Mouse (Mus musculus): ENCODE measurements around the gene Zfp712. TPM values are rescaled to one million over a fixed set of nuclear protein-coding genes. Genes with fewer than 3 reads are reported as not detected.

Zfp712 gene
- polyA plus RNA-seq, 1 experiment from 2014 or later: 2.1 TPM

GRCm38 (mm10) chr13:67060161-67060785, 697 bp downstream of the Zfp712 start:
- Histone ChIP-seq H3K4me3 (peak overlapping the region; percentile 75), H3K4me1 (peaks cover 8% of the 10 kb centered on the region; the same call in 1 of the 2 replicates), H3K36me3 (no peaks in the 10 kb centered on the region), H3K27ac (peak overlapping the region; percentile 89), H3K27me3 (ENCODE audit: insufficient read depth, poor library complexity, severe bottlenecking) (no peaks in the 10 kb centered on the region), H3K9me3 (no peaks in the 10 kb centered on the region)
- no peak for DNase-seq (ENCODE audit: low spot score)
- WGBS: 2% methylated on average over 12 of the region's 12 CpGs

Other genes starting within 250 kb of the Zfp712 start
- 1.3 and 1.4 TPM in 2 replicates for gene Gm10767, start 156.3 kb downstream of the Zfp712 start, polyA plus RNA-seq (2016; fragmentation: Nextera tagmentation; extraction: Ambion mirVana)
- gene Zfp708, start 36.8 kb upstream of the Zfp712 start, polyA plus RNA-seq (2016; fragmentation: Nextera tagmentation; extraction: Ambion mirVana): 3.4 and 3.8 TPM in 2 replicates
- gene Gm28557, start 47.4 kb upstream of the Zfp712 start, polyA plus RNA-seq (2016; fragmentation: Nextera tagmentation; extraction: Ambion mirVana): 2.0 and 3.0 TPM in 2 replicates
- gene Rslcan18, start 55.1 kb upstream of the Zfp712 start, polyA plus RNA-seq (2016; fragmentation: Nextera tagmentation; extraction: Ambion mirVana): 0.23 and 0.49 TPM in 2 replicates
- 1.0 and 1.5 TPM in 2 replicates for gene Zfp759, start 60.5 kb upstream of the Zfp712 start, polyA plus RNA-seq (2016; fragmentation: Nextera tagmentation; extraction: Ambion mirVana)
- 4.6 and 5.4 TPM in 2 replicates for gene Rsl1, start 112.0 kb upstream of the Zfp712 start, polyA plus RNA-seq (2016; fragmentation: Nextera tagmentation; extraction: Ambion mirVana)
- gene Zfp455, start 133.3 kb upstream of the Zfp712 start, polyA plus RNA-seq (2016; fragmentation: Nextera tagmentation; extraction: Ambion mirVana): 0.99 and 1.3 TPM in 2 replicates
- gene Zfp458, start 217.3 kb upstream of the Zfp712 start, polyA plus RNA-seq (2016; fragmentation: Nextera tagmentation; extraction: Ambion mirVana): 1.4 and 1.6 TPM in 2 replicates
- 0.40 and 0.86 TPM in 2 replicates for gene Zfp457, start 245.3 kb upstream of the Zfp712 start, polyA plus RNA-seq (2016; fragmentation: Nextera tagmentation; extraction: Ambion mirVana)

Measured in heart, embryonic 10.5 days (tissue).